Mouse (Mus musculus): ENCODE measurements around the gene Neurod1. TPM values are rescaled to one million over a fixed set of nuclear protein-coding genes. Genes with fewer than 3 reads are reported as not detected.

Neurod1 gene
- polyA plus RNA-seq, 1 experiment = 2.6 TPM

GRCm38 (mm10) chr2:79453901-79454781, 2.4 kb downstream of the Neurod1 start:
- H3K27me3 ChIP-seq (ENCODE audit: control insufficient read depth, insufficient read depth, low read length) = peaks cover 42% of the 10 kb centered on the region
- no peaks in the 10 kb centered on the region for H3K36me3 ChIP-seq (ENCODE audit: control insufficient read depth, insufficient read depth, low read length)
- TF ChIP-seq CTCF (IDR thresholded peaks at IDR 0.05; ENCODE audit: extremely low read depth, insufficient read length, insufficient replicate concordance, low read depth, low read length) (no peak), POLR2A (IDR thresholded peaks at IDR 0.05; ENCODE audit: low read depth, low read length) (no peak)
- WGBS = 8% methylated on average over 55 of the region's 55 CpGs
- peaks cover 4% of the 10 kb centered on the region for H3K4me1 ChIP-seq (ENCODE audit: control insufficient read depth, insufficient read depth, insufficient read length, low read length)
- peak overlapping the region; percentile 38 for H3K4me3 ChIP-seq (ENCODE audit: low read depth, low read length)
- no peak overlapping the region for H3K27ac ChIP-seq (ENCODE audit: insufficient read depth, low read depth, low read length)

- Histone ChIP-seq H3K4me1 (ENCODE audit: control insufficient read depth, insufficient read depth, insufficient read length, low read length) (peaks cover 4% of the 10 kb centered on the region; the same call in 1 of the 2 replicates), H3K4me3 (ENCODE audit: low read depth, low read length) (no peak overlapping the region), H3K36me3 (ENCODE audit: control insufficient read depth, insufficient read depth, low read length) (no peaks in the 10 kb centered on the region), H3K27me3 (ENCODE audit: control insufficient read depth, insufficient read depth, low read length) (peaks cover 16% of the 10 kb centered on the region), H3K27ac (ENCODE audit: insufficient read depth, low read depth, low read length) (no peak overlapping the region)
- TF ChIP-seq POLR2A (IDR thresholded peaks at IDR 0.05; ENCODE audit: low read depth, low read length) = no peak
- TF ChIP-seq CTCF (IDR thresholded peaks at IDR 0.05; ENCODE audit: extremely low read depth, insufficient read length, insufficient replicate concordance, low read depth, low read length) = no peak
- 50% methylated on average over 5 of the region's 5 CpGs for WGBS
Measured at GRCm38 (mm10) chr2:79451438-79451837, 5.1 kb downstream of the Neurod1 start.

- no peak for TF ChIP-seq CTCF (IDR thresholded peaks at IDR 0.05; ENCODE audit: extremely low read depth, insufficient read length, insufficient replicate concordance, low read depth, low read length)
- no peak for TF ChIP-seq POLR2A (IDR thresholded peaks at IDR 0.05; ENCODE audit: low read depth, low read length)
- H3K4me3 ChIP-seq (ENCODE audit: low read depth, low read length) = no peak overlapping the region
- 70% methylated on average over 4 of the region's 4 CpGs for WGBS
Measured at GRCm38 (mm10) chr2:79450684-79451394, 5.7 kb downstream of the Neurod1 start.

GRCm38 (mm10) chr2:79449371-79449770, 7.2 kb downstream of the Neurod1 start:
- WGBS = 76% methylated on average over 4 of the region's 4 CpGs
- TF ChIP-seq CTCF (IDR thresholded peaks at IDR 0.05; ENCODE audit: extremely low read depth, insufficient read length, insufficient replicate concordance, low read depth, low read length) (no peak), POLR2A (IDR thresholded peaks at IDR 0.05; ENCODE audit: low read depth, low read length) (no peak)
- no peaks in the 10 kb centered on the region for H3K36me3 ChIP-seq (ENCODE audit: control insufficient read depth, insufficient read depth, low read length)
- H3K27ac ChIP-seq (ENCODE audit: insufficient read depth, low read depth, low read length) = no peak overlapping the region
- peaks cover 7% of the 10 kb centered on the region for H3K27me3 ChIP-seq (ENCODE audit: control insufficient read depth, insufficient read depth, low read length)
- no peak overlapping the region for H3K4me3 ChIP-seq (ENCODE audit: low read depth, low read length)
- peaks cover 4% of the 10 kb centered on the region; the same call in 1 of the 2 replicates for H3K4me1 ChIP-seq (ENCODE audit: control insufficient read depth, insufficient read depth, insufficient read length, low read length)

More at GRCm38 (mm10) chr2:79450684-79451394, 5.7 kb downstream of the Neurod1 start:
- H3K36me3 ChIP-seq (ENCODE audit: control insufficient read depth, insufficient read depth, low read length) = no peaks in the 10 kb centered on the region
- H3K27me3 ChIP-seq (ENCODE audit: control insufficient read depth, insufficient read depth, low read length) = peaks cover 13% of the 10 kb centered on the region
- peaks cover 4% of the 10 kb centered on the region; the same call in 1 of the 2 replicates for H3K4me1 ChIP-seq (ENCODE audit: control insufficient read depth, insufficient read depth, insufficient read length, low read length)
- H3K27ac ChIP-seq (ENCODE audit: insufficient read depth, low read depth, low read length) = no peak overlapping the region

- Histone ChIP-seq H3K27ac (ENCODE audit: insufficient read depth, low read depth, low read length) (no peak overlapping the region), H3K4me3 (ENCODE audit: low read depth, low read length) (no peak overlapping the region), H3K4me1 (ENCODE audit: control insufficient read depth, insufficient read depth, insufficient read length, low read length) (no peaks in the 10 kb centered on the region), H3K36me3 (ENCODE audit: control insufficient read depth, insufficient read depth, low read length) (no peaks in the 10 kb centered on the region), H3K27me3 (ENCODE audit: control insufficient read depth, insufficient read depth, low read length) (no peaks in the 10 kb centered on the region)
- WGBS = 73% methylated on average over 1 of the region's 1 CpGs
- no peak for TF ChIP-seq CTCF (IDR thresholded peaks at IDR 0.05; ENCODE audit: extremely low read depth, insufficient read length, insufficient replicate concordance, low read depth, low read length)
- no peak for TF ChIP-seq POLR2A (IDR thresholded peaks at IDR 0.05; ENCODE audit: low read depth, low read length)
Measured at GRCm38 (mm10) chr2:79447198-79447597, 9.4 kb downstream of the Neurod1 start.

GRCm38 (mm10) chr2:79443861-79444620, 12.5 kb downstream of the Neurod1 start:
- Histone ChIP-seq H3K27ac (ENCODE audit: insufficient read depth, low read depth, low read length) (no peak overlapping the region), H3K36me3 (ENCODE audit: control insufficient read depth, insufficient read depth, low read length) (no peaks in the 10 kb centered on the region), H3K4me1 (ENCODE audit: control insufficient read depth, insufficient read depth, insufficient read length, low read length) (no peaks in the 10 kb centered on the region), H3K27me3 (ENCODE audit: control insufficient read depth, insufficient read depth, low read length) (no peaks in the 10 kb centered on the region), H3K4me3 (ENCODE audit: low read depth, low read length) (no peak overlapping the region)
- no peak for TF ChIP-seq CTCF (IDR thresholded peaks at IDR 0.05; ENCODE audit: extremely low read depth, insufficient read length, insufficient replicate concordance, low read depth, low read length)
- no peak for TF ChIP-seq POLR2A (IDR thresholded peaks at IDR 0.05; ENCODE audit: low read depth, low read length)
- WGBS = 81% methylated on average over 3 of the region's 3 CpGs

Measured in small intestine, adult 2 months (tissue).